Mouse (Mus musculus): ENCODE measurements around the gene Lipc. TPM values are rescaled to one million over a fixed set of nuclear protein-coding genes. Genes with fewer than 3 reads are reported as not detected.

Gene Lipc
- polyA plus RNA-seq, 1 experiment from 2014 or later = not detected

GRCm38 (mm10) chr9:70818739-70819138 lies 133.3 kb downstream of the Lipc start:
- ATAC-seq (ENCODE audit: low FRiP score) = no peak
- Histone ChIP-seq H3K36me3 (ENCODE audit: control insufficient read depth, insufficient read depth, low read length) (no peaks in the 10 kb centered on the region), H3K27me3 (ENCODE audit: control insufficient read depth, insufficient read depth, low read length) (no peaks in the 10 kb centered on the region), H3K4me2 (replicated peaks; ENCODE audit: low read depth, low read length) (no peak overlapping the region), H3K4me1 (replicated peaks; ENCODE audit: control insufficient read depth, insufficient read depth, low read length) (no peaks in the 10 kb centered on the region), H3K27ac (ENCODE audit: low read depth, low read length) (no peak overlapping the region), H3K9me3 (ENCODE audit: control insufficient read depth, low read length) (no peaks in the 10 kb centered on the region), H3K4me3 (ENCODE audit: low read depth, low read length) (no peak overlapping the region), H3K9ac (ENCODE audit: low read depth, low read length) (no peak overlapping the region)
- WGBS = 85% methylated on average over 14 of the region's 14 CpGs
- DNase-seq (ENCODE audit: low spot score) = no peak

GRCm38 (mm10) chr9:70817396-70817795 lies 134.6 kb downstream of the Lipc start:
- no peak for DNase-seq (ENCODE audit: low spot score)
- no peaks in the 10 kb centered on the region for H3K36me3 ChIP-seq (ENCODE audit: control insufficient read depth, insufficient read depth, low read length)
- no peak overlapping the region for H3K4me2 ChIP-seq (replicated peaks; ENCODE audit: low read depth, low read length)
- no peak overlapping the region for H3K27ac ChIP-seq (ENCODE audit: low read depth, low read length)
- WGBS = 27% methylated on average over 1 of the region's 1 CpGs
- no peaks in the 10 kb centered on the region for H3K9me3 ChIP-seq (ENCODE audit: control insufficient read depth, low read length)
- H3K4me3 ChIP-seq (ENCODE audit: low read depth, low read length) = no peak overlapping the region
- no peak for ATAC-seq (ENCODE audit: low FRiP score)
- no peaks in the 10 kb centered on the region for H3K4me1 ChIP-seq (replicated peaks; ENCODE audit: control insufficient read depth, insufficient read depth, low read length)
- H3K9ac ChIP-seq (ENCODE audit: low read depth, low read length) = no peak overlapping the region
- no peaks in the 10 kb centered on the region for H3K27me3 ChIP-seq (ENCODE audit: control insufficient read depth, insufficient read depth, low read length)

- H3K4me2 ChIP-seq (replicated peaks; ENCODE audit: low read depth, low read length) = no peak overlapping the region
- ATAC-seq (ENCODE audit: low FRiP score) (no peak), DNase-seq (ENCODE audit: low spot score) (no peak)
- H3K9me3 ChIP-seq (ENCODE audit: control insufficient read depth, low read length) = no peaks in the 10 kb centered on the region
- no peaks in the 10 kb centered on the region for H3K36me3 ChIP-seq (ENCODE audit: control insufficient read depth, insufficient read depth, low read length)
- H3K4me1 ChIP-seq (replicated peaks; ENCODE audit: control insufficient read depth, insufficient read depth, low read length) = no peaks in the 10 kb centered on the region
- 63% methylated on average over 14 of the region's 14 CpGs for WGBS
- H3K4me3 ChIP-seq (ENCODE audit: low read depth, low read length) = no peak overlapping the region
- no peak overlapping the region for H3K27ac ChIP-seq (ENCODE audit: low read depth, low read length)
- no peak overlapping the region for H3K9ac ChIP-seq (ENCODE audit: low read depth, low read length)
- H3K27me3 ChIP-seq (ENCODE audit: control insufficient read depth, insufficient read depth, low read length) = no peaks in the 10 kb centered on the region
Measured at GRCm38 (mm10) chr9:70816701-70817305, 135.2 kb downstream of the Lipc start.

GRCm38 (mm10) chr9:70812551-70812950 lies 139.5 kb downstream of the Lipc start:
- Histone ChIP-seq H3K27ac (ENCODE audit: low read depth, low read length) (no peak overlapping the region), H3K9ac (ENCODE audit: low read depth, low read length) (no peak overlapping the region), H3K27me3 (ENCODE audit: control insufficient read depth, insufficient read depth, low read length) (no peaks in the 10 kb centered on the region), H3K4me2 (replicated peaks; ENCODE audit: low read depth, low read length) (no peak overlapping the region), H3K4me3 (ENCODE audit: low read depth, low read length) (no peak overlapping the region), H3K9me3 (ENCODE audit: control insufficient read depth, low read length) (no peaks in the 10 kb centered on the region), H3K4me1 (replicated peaks; ENCODE audit: control insufficient read depth, insufficient read depth, low read length) (no peaks in the 10 kb centered on the region), H3K36me3 (ENCODE audit: control insufficient read depth, insufficient read depth, low read length) (no peaks in the 10 kb centered on the region)
- DNase-seq (ENCODE audit: low spot score) = no peak
- no peak for ATAC-seq (ENCODE audit: low FRiP score)
- 94% methylated on average over 12 of the region's 12 CpGs for WGBS

- DNase-seq (ENCODE audit: low spot score) (no peak), ATAC-seq (ENCODE audit: low FRiP score) (no peak)
- Histone ChIP-seq H3K4me3 (ENCODE audit: low read depth, low read length) (no peak overlapping the region), H3K4me1 (replicated peaks; ENCODE audit: control insufficient read depth, insufficient read depth, low read length) (no peaks in the 10 kb centered on the region), H3K9me3 (ENCODE audit: control insufficient read depth, low read length) (no peaks in the 10 kb centered on the region), H3K4me2 (replicated peaks; ENCODE audit: low read depth, low read length) (no peak overlapping the region), H3K27me3 (ENCODE audit: control insufficient read depth, insufficient read depth, low read length) (no peaks in the 10 kb centered on the region), H3K9ac (ENCODE audit: low read depth, low read length) (no peak overlapping the region), H3K27ac (ENCODE audit: low read depth, low read length) (no peak overlapping the region), H3K36me3 (ENCODE audit: control insufficient read depth, insufficient read depth, low read length) (no peaks in the 10 kb centered on the region)
- 59% methylated on average over 11 of the region's 11 CpGs for WGBS
Measured at GRCm38 (mm10) chr9:70807714-70808113, 144.3 kb downstream of the Lipc start.

- H3K4me1 ChIP-seq (replicated peaks; ENCODE audit: control insufficient read depth, insufficient read depth, low read length) = no peaks in the 10 kb centered on the region
- DNase-seq (ENCODE audit: low spot score) = no peak
- H3K36me3 ChIP-seq (ENCODE audit: control insufficient read depth, insufficient read depth, low read length) = no peaks in the 10 kb centered on the region
- H3K4me3 ChIP-seq (ENCODE audit: low read depth, low read length) = no peak overlapping the region
- 78% methylated on average over 1 of the region's 1 CpGs for WGBS
- no peaks in the 10 kb centered on the region for H3K27me3 ChIP-seq (ENCODE audit: control insufficient read depth, insufficient read depth, low read length)
- H3K9ac ChIP-seq (ENCODE audit: low read depth, low read length) = no peak overlapping the region
- no peaks in the 10 kb centered on the region for H3K9me3 ChIP-seq (ENCODE audit: control insufficient read depth, low read length)
- H3K4me2 ChIP-seq (replicated peaks; ENCODE audit: low read depth, low read length) = no peak overlapping the region
- no peak overlapping the region for H3K27ac ChIP-seq (ENCODE audit: low read depth, low read length)
- ATAC-seq (ENCODE audit: low FRiP score) = no peak
Measured at GRCm38 (mm10) chr9:70806069-70806468, 146.0 kb downstream of the Lipc start.

GRCm38 (mm10) chr9:70802816-70803215 lies 149.2 kb downstream of the Lipc start:
- 70% methylated on average over 3 of the region's 3 CpGs for WGBS
- Histone ChIP-seq H3K4me3 (ENCODE audit: low read depth, low read length) (no peak overlapping the region), H3K27ac (ENCODE audit: low read depth, low read length) (no peak overlapping the region), H3K9me3 (ENCODE audit: control insufficient read depth, low read length) (no peaks in the 10 kb centered on the region), H3K36me3 (ENCODE audit: control insufficient read depth, insufficient read depth, low read length) (no peaks in the 10 kb centered on the region), H3K4me1 (replicated peaks; ENCODE audit: control insufficient read depth, insufficient read depth, low read length) (no peaks in the 10 kb centered on the region), H3K27me3 (ENCODE audit: control insufficient read depth, insufficient read depth, low read length) (no peaks in the 10 kb centered on the region), H3K9ac (ENCODE audit: low read depth, low read length) (no peak overlapping the region), H3K4me2 (replicated peaks; ENCODE audit: low read depth, low read length) (no peak overlapping the region)
- no peak for DNase-seq (ENCODE audit: low spot score)
- no peak for ATAC-seq (ENCODE audit: low FRiP score)

GRCm38 (mm10) chr9:70801761-70802160 lies 150.3 kb downstream of the Lipc start:
- WGBS = 87% methylated on average over 3 of the region's 3 CpGs
- no peak for ATAC-seq (ENCODE audit: low FRiP score)
- Histone ChIP-seq H3K4me1 (replicated peaks; ENCODE audit: control insufficient read depth, insufficient read depth, low read length) (no peaks in the 10 kb centered on the region), H3K27me3 (ENCODE audit: control insufficient read depth, insufficient read depth, low read length) (no peaks in the 10 kb centered on the region), H3K9me3 (ENCODE audit: control insufficient read depth, low read length) (no peaks in the 10 kb centered on the region), H3K27ac (ENCODE audit: low read depth, low read length) (no peak overlapping the region), H3K4me2 (replicated peaks; ENCODE audit: low read depth, low read length) (no peak overlapping the region), H3K9ac (ENCODE audit: low read depth, low read length) (no peak overlapping the region), H3K4me3 (ENCODE audit: low read depth, low read length) (no peak overlapping the region), H3K36me3 (ENCODE audit: control insufficient read depth, insufficient read depth, low read length) (no peaks in the 10 kb centered on the region)
- no peak for DNase-seq (ENCODE audit: low spot score)

GRCm38 (mm10) chr9:70800588-70801315 lies 151.3 kb downstream of the Lipc start:
- Histone ChIP-seq H3K9ac (ENCODE audit: low read depth, low read length) (no peak overlapping the region), H3K27me3 (ENCODE audit: control insufficient read depth, insufficient read depth, low read length) (no peaks in the 10 kb centered on the region), H3K36me3 (ENCODE audit: control insufficient read depth, insufficient read depth, low read length) (no peaks in the 10 kb centered on the region), H3K4me3 (ENCODE audit: low read depth, low read length) (no peak overlapping the region), H3K27ac (ENCODE audit: low read depth, low read length) (no peak overlapping the region), H3K9me3 (ENCODE audit: control insufficient read depth, low read length) (no peaks in the 10 kb centered on the region), H3K4me1 (replicated peaks; ENCODE audit: control insufficient read depth, insufficient read depth, low read length) (no peaks in the 10 kb centered on the region), H3K4me2 (replicated peaks; ENCODE audit: low read depth, low read length) (no peak overlapping the region)
- WGBS = 67% methylated on average over 8 of the region's 8 CpGs
- no peak for DNase-seq (ENCODE audit: low spot score)
- ATAC-seq (ENCODE audit: low FRiP score) = no peak
